Mouse (Mus musculus) gastrocnemius, postnatal 36 days (tissue): ENCODE results near the gene Tbc1d16. TPM values are rescaled to one million over a fixed set of nuclear protein-coding genes. Genes with fewer than 3 reads are reported as not detected.
A peak's percentile ranks its signal among the peaks of the same experiment; 100 is the strongest.

ENCODE experiments used
- DNase-seq, 2 experiments: peaks; one replicate each; pipeline ENCODE4 v3.0.0; 2022
- intact Hi-C: fragments of 180-260 bp; cut with DNase I; formaldehyde crosslinking; loops from one replicate; pipeline ENCODE4 v1.15.1; 2025
- total RNA-seq, 2 experiments: library from RNA; stranded (reverse); gene quantifications; 2 replicates each; pipeline ENCODE4 v1.2.3; 2021

Gene Tbc1d16
- total RNA-seq, 2 experiments from 2014 or later: 19.2 to 23.2 TPM

- intact Hi-C loops: no loop called here
Observed at GRCm38 (mm10) chr11:119151073-119151607, 77.2 kb downstream of the Tbc1d16 start.

GRCm38 (mm10) chr11:119150442-119150841, 77.9 kb downstream of the Tbc1d16 start:
- intact Hi-C loops: no loop called here
- no peak for DNase-seq

More at GRCm38 (mm10) chr11:119151073-119151607, 77.2 kb downstream of the Tbc1d16 start:
- DNase-seq: no peak

- intact Hi-C loops: no loop called here
- DNase-seq: no peak
Observed at GRCm38 (mm10) chr11:119148829-119149228, 79.5 kb downstream of the Tbc1d16 start.

GRCm38 (mm10) chr11:119147153-119147552, 81.1 kb downstream of the Tbc1d16 start:
- no peak for DNase-seq
- intact Hi-C loops: no loop called here

GRCm38 (mm10) chr11:119146140-119146539, 82.2 kb downstream of the Tbc1d16 start:
- intact Hi-C loops: no loop called here
- DNase-seq: no peak

- no peak for DNase-seq
- intact Hi-C loops: no loop called here
Observed at GRCm38 (mm10) chr11:119144801-119145475, 83.4 kb downstream of the Tbc1d16 start.

GRCm38 (mm10) chr11:119143376-119144002, 84.8 kb downstream of the Tbc1d16 start:
- DNase-seq: no peak
- intact Hi-C loops: no loop called here

- intact Hi-C loops: no loop called here
- no peak for DNase-seq
Observed at GRCm38 (mm10) chr11:119142615-119143014, 85.7 kb downstream of the Tbc1d16 start.

- intact Hi-C loops: no loop called here
- no peak for DNase-seq
Observed at GRCm38 (mm10) chr11:119139026-119139425, 89.3 kb downstream of the Tbc1d16 start.

GRCm38 (mm10) chr11:119138205-119138604, 90.1 kb downstream of the Tbc1d16 start:
- intact Hi-C loops: no loop called here
- no peak for DNase-seq

GRCm38 (mm10) chr11:119134586-119134985, 93.7 kb downstream of the Tbc1d16 start:
- intact Hi-C loops: no loop called here

GRCm38 (mm10) chr11:119133437-119134221, 94.7 kb downstream of the Tbc1d16 start:
- intact Hi-C loops: no loop called here
- peak; percentile 41 to 53 for DNase-seq

More at GRCm38 (mm10) chr11:119134586-119134985, 93.7 kb downstream of the Tbc1d16 start:
- DNase-seq: no peak

GRCm38 (mm10) chr11:119132198-119133035, 95.9 kb downstream of the Tbc1d16 start:
- no peak for DNase-seq
- intact Hi-C loops: no loop called here

GRCm38 (mm10) chr11:119130081-119130765, 98.1 kb downstream of the Tbc1d16 start:
- DNase-seq: no peak
- intact Hi-C loops: no loop called here

- DNase-seq: no peak
- intact Hi-C loops: loop anchor here (5.0 kb wide), 1 partner anchor 87 kb away; the partner anchor contains the start of gene Cbx8
Observed at GRCm38 (mm10) chr11:119129281-119130058, 98.8 kb downstream of the Tbc1d16 start.

GRCm38 (mm10) chr11:119128668-119129280, 99.5 kb downstream of the Tbc1d16 start:
- no peak for DNase-seq

GRCm38 (mm10) chr11:119127686-119128473, 100.4 kb downstream of the Tbc1d16 start:
- intact Hi-C loops: loop anchor here (2.0 to 5.0 kb wide), 2 partner anchors 37 to 86 kb away; partner anchors contain the start of gene Cbx8
- DNase-seq: peak; percentile 44 to 66

More at GRCm38 (mm10) chr11:119128668-119129280, 99.5 kb downstream of the Tbc1d16 start:
- intact Hi-C loops: loop anchor here (5.0 kb wide), 1 partner anchor 86 kb away; the partner anchor contains the start of gene Cbx8
